Mouse (Mus musculus) limb, embryonic 13.5 days (tissue): Measurements from ENCODE around the gene Gm20388. TPM values are rescaled to one million over a fixed set of nuclear protein-coding genes. Genes with fewer than 3 reads are reported as not detected.

Source experiments
- ATAC-seq: fragments of 200-750 bp; cut with Nextera tagmentation; 2 replicates; pipeline ENCODE4 v1.8.0; 2017; ENCODE audit warnings: low read depth, moderate number of reproducible peaks, moderate TSS enrichment; ENCODE audit not compliant: low FRiP score
- H3K27ac ChIP-seq: fragments of 300-500 bp; sonication (generic); 2 replicates; pipeline ENCODE4 v1.5.1; 2015; ENCODE audit warnings: inconsistent platforms, mild to moderate bottlenecking, moderate library complexity
- H3K27me3 ChIP-seq: fragments of 300-500 bp; sonication (generic); 2 replicates; pipeline ENCODE4 v1.6.1; 2015; ENCODE audit warnings: mild to moderate bottlenecking, inconsistent platforms
- H3K36me3 ChIP-seq: fragments of 300-500 bp; sonication (generic); 2 replicates; pipeline ENCODE4 v1.6.1; 2015; ENCODE audit warnings: inconsistent platforms, mild to moderate bottlenecking, moderate library complexity
- H3K4me1 ChIP-seq: fragments of 300-500 bp; sonication (generic); 2 replicates; pipeline ENCODE4 v1.6.1; 2015; ENCODE audit warnings: inconsistent platforms
- H3K4me2 ChIP-seq: fragments of 300-500 bp; sonication (generic); replicated peaks from 2 replicates; pipeline ENCODE4 v1.6.1; 2015; ENCODE audit warnings: inconsistent platforms, mild to moderate bottlenecking, moderate library complexity
- H3K4me3 ChIP-seq: fragments of 300-500 bp; sonication (generic); 2 replicates; pipeline ENCODE4 v1.5.1; 2015; ENCODE audit warnings: moderate library complexity, mild to moderate bottlenecking, inconsistent platforms
- H3K9ac ChIP-seq: fragments of 300-500 bp; sonication (generic); 2 replicates; pipeline ENCODE4 v1.6.1; 2015; ENCODE audit warnings: mild to moderate bottlenecking, inconsistent platforms
- H3K9me3 ChIP-seq: fragments of 300-500 bp; sonication (generic); 2 replicates; pipeline ENCODE4 v1.6.1; 2016; ENCODE audit warnings: inconsistent platforms
- WGBS: fragments of 180-500 bp; shearing (Covaris S2); methylation state at CpG from one replicate; pipeline ENCODE4 v1.1.7; 2015; 5-methylcytosine and 5-hydroxymethylcytosine counted together
- polyA plus RNA-seq: library from polyadenylated mRNA; unstranded; fragments of >200 nt; fragmentation: Nextera tagmentation; extraction: Ambion mirVana; gene quantifications from 2 replicates; pipeline ENCODE4 v1.2.1, GENCODE M21; 2015

Gm20388 gene
- polyA plus RNA-seq, 1 experiment from 2014 or later, result 7.1 TPM

DNA sequence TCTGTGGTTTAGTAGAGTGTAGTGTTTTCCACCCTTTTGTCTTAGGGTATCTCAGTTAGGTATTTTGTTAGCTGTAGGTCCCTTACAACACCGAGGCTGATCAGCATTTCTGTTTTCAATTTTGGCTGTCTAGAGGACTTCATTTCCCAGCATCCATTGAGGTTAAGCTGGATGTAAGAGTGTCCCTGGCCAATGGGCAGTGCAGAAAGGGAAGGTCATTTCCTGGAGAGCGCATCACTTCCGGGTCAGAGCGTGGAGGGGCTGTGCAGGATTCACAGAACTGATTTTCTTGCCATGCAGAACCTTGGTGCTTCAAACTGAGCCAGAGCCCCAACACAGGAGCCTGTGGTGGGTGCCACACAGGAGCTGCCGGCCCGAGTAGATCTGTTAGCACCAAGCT lies 1017.4 kb downstream of the Gm20388 start:
- Histone ChIP-seq H3K4me1 (0 out of 2 replicates have a peak, but pooled peaks cover 10% of the 10 kb centered on the region), H3K9me3 (0 out of 2 replicates have a peak, but pooled peaks cover 5% of the 10 kb centered on the region), H3K9ac (no peak overlapping the region), H3K27me3 (peaks cover 43% of the 10 kb centered on the region), H3K4me2 (no peak overlapping the region), H3K4me3 (no peak overlapping the region), H3K27ac (no peak overlapping the region), H3K36me3 (no peaks in the 10 kb centered on the region)
- WGBS, result 81% methylated on average over 6 of the region's 6 CpGs
- ATAC-seq, result no peak; the same call in 1 of the 2 replicates

DNA sequence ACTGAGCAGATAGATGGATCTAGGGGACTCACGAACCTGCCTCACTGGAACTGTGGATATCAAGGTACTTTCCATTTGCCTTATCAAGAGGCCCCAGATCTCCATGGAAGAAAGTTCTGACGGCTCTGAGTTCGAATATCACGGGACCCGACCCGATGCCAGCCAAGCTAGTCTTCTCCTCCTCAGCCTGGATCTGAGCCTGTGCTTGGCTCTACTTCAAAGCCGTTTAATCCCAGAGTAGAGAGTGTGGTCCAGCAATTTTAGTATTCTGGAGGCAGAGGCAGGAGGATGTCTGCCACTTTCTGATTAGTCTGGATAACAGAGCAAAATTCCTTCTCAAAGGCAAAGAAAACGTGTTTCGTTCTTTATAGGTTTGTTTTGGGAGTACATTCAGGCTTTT lies 1024.0 kb downstream of the Gm20388 start:
- Histone ChIP-seq H3K4me2 (no peak overlapping the region), H3K9me3 (no peaks in the 10 kb centered on the region), H3K27ac (no peak overlapping the region), H3K36me3 (no peaks in the 10 kb centered on the region), H3K4me1 (peaks cover 22% of the 10 kb centered on the region; the same call in 1 of the 2 replicates), H3K27me3 (peaks cover 79% of the 10 kb centered on the region), H3K4me3 (no peak overlapping the region), H3K9ac (no peak overlapping the region)
- WGBS, result 87% methylated on average over 9 of the region's 9 CpGs
- no peak for ATAC-seq

DNA sequence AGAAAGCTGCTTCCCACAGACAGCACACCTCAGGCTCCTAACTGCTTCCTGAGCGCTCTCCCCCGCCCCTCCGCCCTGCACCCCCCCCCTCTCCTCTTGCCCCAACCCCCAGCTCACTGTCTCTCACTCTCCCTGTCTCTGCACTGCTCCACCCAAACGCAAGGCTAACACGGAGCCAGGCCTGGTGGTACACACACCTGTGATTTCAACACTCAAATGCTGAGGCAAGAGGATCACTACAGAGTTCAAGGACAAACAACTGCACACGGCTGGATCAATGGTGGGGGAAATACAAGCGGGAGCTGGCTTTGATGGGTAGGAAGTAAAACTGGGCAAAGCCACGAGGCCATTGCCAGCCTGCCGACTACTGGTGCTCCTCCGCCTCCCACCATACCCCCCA lies 1026.0 kb downstream of the Gm20388 start:
- H3K27me3 ChIP-seq, result peaks cover 84% of the 10 kb centered on the region
- 42% methylated on average over 10 of the region's 10 CpGs for WGBS
- no peak for ATAC-seq

DNA sequence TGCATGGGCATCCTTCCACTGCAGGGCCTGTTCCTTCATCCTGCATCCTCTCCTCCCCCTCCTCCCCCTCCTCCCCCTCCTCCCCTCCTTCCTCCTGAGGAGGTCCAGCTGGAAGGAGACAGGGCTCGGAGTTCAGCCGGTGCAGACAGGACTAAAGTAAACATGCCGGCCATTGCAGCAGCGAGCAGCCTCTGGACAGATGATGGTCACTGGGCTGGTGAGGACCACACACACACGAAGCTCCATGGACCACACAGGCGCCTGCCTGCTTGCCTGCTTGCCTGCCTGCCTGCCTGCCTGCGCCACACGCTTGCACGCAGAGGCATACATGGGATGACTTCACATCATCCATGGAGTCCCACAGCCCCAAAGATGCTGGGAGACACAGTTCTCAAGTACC lies 1026.8 kb downstream of the Gm20388 start:
- Histone ChIP-seq H3K27ac (no peak overlapping the region), H3K4me2 (no peak overlapping the region), H3K9me3 (no peaks in the 10 kb centered on the region), H3K4me3 (no peak overlapping the region), H3K36me3 (no peaks in the 10 kb centered on the region), H3K9ac (no peak overlapping the region), H3K27me3 (peaks cover 83% of the 10 kb centered on the region), H3K4me1 (peaks cover 17% of the 10 kb centered on the region)
- no peak for ATAC-seq
- WGBS, result 21% methylated on average over 8 of the region's 9 CpGs

More for the DNA sequence above, 1026.0 kb downstream of the Gm20388 start:
- no peak overlapping the region for H3K4me3 ChIP-seq
- H3K9me3 ChIP-seq, result no peaks in the 10 kb centered on the region
- peaks cover 17% of the 10 kb centered on the region for H3K4me1 ChIP-seq
- no peaks in the 10 kb centered on the region for H3K36me3 ChIP-seq
- no peak overlapping the region for H3K27ac ChIP-seq
- no peak overlapping the region for H3K4me2 ChIP-seq
- no peak overlapping the region for H3K9ac ChIP-seq

DNA sequence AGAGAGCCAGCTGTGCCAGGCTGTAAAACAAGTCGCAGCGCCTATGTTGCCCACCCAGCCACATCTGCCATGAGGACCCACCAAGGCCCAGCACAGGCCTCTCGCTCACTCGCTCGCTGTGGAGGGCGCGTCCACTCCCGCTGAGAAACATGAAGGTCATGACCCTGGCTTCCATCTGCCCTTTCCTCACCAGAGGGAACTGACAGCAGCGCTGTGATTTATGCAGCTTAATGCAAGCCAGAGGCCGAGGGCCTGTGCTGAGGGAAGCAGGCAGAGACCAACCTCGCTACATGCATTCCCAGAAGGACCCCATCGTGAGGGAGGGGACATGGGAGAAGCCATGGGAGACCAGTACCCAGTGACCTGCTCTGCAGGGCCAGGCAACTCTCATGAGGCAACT lies 1029.6 kb downstream of the Gm20388 start:
- Histone ChIP-seq H3K4me2 (no peak overlapping the region), H3K27ac (no peak overlapping the region), H3K27me3 (peaks cover 83% of the 10 kb centered on the region), H3K4me3 (no peak overlapping the region), H3K4me1 (peaks cover 17% of the 10 kb centered on the region), H3K9ac (no peak overlapping the region), H3K9me3 (no peaks in the 10 kb centered on the region), H3K36me3 (no peaks in the 10 kb centered on the region)
- WGBS, result 19% methylated on average over 12 of the region's 12 CpGs
- no peak for ATAC-seq

GRCm38 (mm10) chr8:120947240-120947639 lies 1036.6 kb downstream of the Gm20388 start:
- Histone ChIP-seq H3K9me3 (no peaks in the 10 kb centered on the region), H3K4me1 (peaks cover 39% of the 10 kb centered on the region), H3K4me2 (no peak overlapping the region), H3K27me3 (peaks cover 69% of the 10 kb centered on the region), H3K27ac (no peak overlapping the region), H3K4me3 (no peak overlapping the region), H3K36me3 (no peaks in the 10 kb centered on the region), H3K9ac (no peak overlapping the region)
- WGBS, result 19% methylated on average over 10 of the region's 10 CpGs
- no peak for ATAC-seq

DNA sequence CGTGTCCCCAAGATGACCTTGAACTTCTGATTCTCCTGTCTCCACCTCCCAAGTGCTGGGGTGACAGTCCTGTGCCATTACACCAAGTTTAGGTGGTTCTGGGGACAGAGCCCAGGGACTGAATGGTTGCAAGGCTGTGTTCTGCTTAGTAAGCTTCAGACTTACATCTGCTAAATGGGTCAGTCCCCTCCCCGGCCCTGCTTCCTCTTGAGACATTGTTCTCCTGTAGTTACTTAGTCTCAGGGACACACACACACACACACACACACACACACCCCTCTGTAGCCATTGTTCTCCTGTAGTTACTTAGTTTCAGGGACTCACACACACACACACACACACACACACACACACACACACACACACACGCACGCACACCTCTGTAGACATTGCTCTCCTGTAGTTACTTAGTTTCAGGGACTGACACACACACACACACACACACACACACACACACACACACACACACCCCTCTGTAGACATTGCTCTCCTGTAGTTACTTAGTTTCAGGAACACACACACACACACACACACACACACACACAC lies 1037.5 kb downstream of the Gm20388 start:
- Histone ChIP-seq H3K9me3 (no peaks in the 10 kb centered on the region), H3K4me1 (peaks cover 47% of the 10 kb centered on the region), H3K27me3 (peaks cover 61% of the 10 kb centered on the region), H3K9ac (no peak overlapping the region), H3K4me2 (no peak overlapping the region), H3K4me3 (no peak overlapping the region), H3K27ac (no peak overlapping the region), H3K36me3 (no peaks in the 10 kb centered on the region)
- 84% methylated on average over 4 of the region's 4 CpGs for WGBS
- no peak for ATAC-seq

GRCm38 (mm10) chr8:120948620-120949491 lies 1038.2 kb downstream of the Gm20388 start:
- peaks cover 54% of the 10 kb centered on the region for H3K4me1 ChIP-seq
- WGBS, result 44% methylated on average over 25 of the region's 25 CpGs
- no peak overlapping the region; the same call in 1 of the 2 replicates for H3K4me2 ChIP-seq
- no peak for ATAC-seq
- no peaks in the 10 kb centered on the region for H3K9me3 ChIP-seq
- peaks cover 61% of the 10 kb centered on the region for H3K27me3 ChIP-seq
- H3K9ac ChIP-seq, result no peak overlapping the region
- no peak overlapping the region for H3K27ac ChIP-seq
- no peak overlapping the region for H3K4me3 ChIP-seq
- H3K36me3 ChIP-seq, result no peaks in the 10 kb centered on the region

DNA sequence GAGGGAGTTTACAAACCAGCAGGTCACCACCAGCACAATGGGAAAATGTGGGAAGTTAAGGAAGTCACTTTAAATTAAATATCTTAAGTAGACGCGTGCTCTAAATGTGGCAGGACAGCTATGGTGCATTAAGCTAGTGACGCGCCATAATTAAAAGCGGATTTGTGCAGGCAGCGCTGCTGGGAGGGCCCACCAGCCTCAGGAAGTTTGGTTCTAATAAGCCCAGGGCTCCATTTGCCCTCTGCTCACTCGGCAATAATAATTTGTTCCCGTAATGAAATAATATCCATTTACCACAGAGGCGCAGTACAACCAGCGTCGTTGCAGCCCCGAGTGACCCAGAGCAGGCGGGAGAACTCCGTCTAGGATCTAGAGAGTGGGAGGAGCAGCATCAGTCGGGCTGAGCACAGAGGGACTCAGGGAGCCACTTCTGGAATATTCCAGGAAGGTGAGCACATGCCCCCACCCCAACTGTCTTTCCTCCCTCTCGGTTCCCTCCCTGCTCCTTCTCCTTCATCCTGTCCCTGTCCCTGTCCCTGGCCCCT lies 1040.1 kb downstream of the Gm20388 start:
- no peak overlapping the region for H3K9ac ChIP-seq
- H3K4me3 ChIP-seq, result no peak overlapping the region
- no peaks in the 10 kb centered on the region for H3K36me3 ChIP-seq
- peak overlapping the region; percentile 41 for H3K4me2 ChIP-seq
- ATAC-seq, result peak; percentile 59; the same call in 1 of the 2 replicates
- no peak overlapping the region for H3K27ac ChIP-seq
- no peaks in the 10 kb centered on the region for H3K9me3 ChIP-seq
- H3K27me3 ChIP-seq, result peaks cover 64% of the 10 kb centered on the region
- H3K4me1 ChIP-seq, result peaks cover 54% of the 10 kb centered on the region
- WGBS, result 15% methylated on average over 16 of the region's 16 CpGs

DNA sequence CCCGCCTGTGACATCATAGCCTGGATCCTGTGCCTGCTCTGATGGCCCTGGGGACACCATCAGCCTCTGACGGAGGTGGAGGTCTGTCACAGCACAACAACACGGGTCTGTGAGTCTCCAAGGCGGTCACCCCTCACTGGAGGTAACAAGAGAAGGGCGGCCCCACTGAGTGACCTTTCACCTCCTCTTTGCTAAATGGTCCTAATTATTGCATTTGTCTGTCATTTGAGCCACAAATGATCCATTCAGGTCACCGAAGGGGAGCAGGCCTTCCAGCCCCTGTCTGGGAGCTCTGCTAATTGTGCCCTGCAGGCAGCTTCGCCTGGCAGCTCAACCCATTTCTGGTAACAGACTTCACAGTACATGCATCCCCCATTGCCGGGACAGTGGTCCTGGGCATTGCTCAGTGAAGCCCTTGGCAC lies 1048.8 kb downstream of the Gm20388 start:
- WGBS, result 12% methylated on average over 8 of the region's 8 CpGs
- no peak overlapping the region for H3K4me2 ChIP-seq
- H3K4me3 ChIP-seq, result no peak overlapping the region
- no peaks in the 10 kb centered on the region for H3K36me3 ChIP-seq
- no peak for ATAC-seq
- H3K9me3 ChIP-seq, result no peaks in the 10 kb centered on the region
- peaks cover 17% of the 10 kb centered on the region for H3K4me1 ChIP-seq
- no peak overlapping the region for H3K27ac ChIP-seq
- H3K27me3 ChIP-seq, result peaks cover 89% of the 10 kb centered on the region
- H3K9ac ChIP-seq, result no peak overlapping the region

GRCm38 (mm10) chr8:120962606-120963380 lies 1052.2 kb downstream of the Gm20388 start:
- Histone ChIP-seq H3K9me3 (no peaks in the 10 kb centered on the region), H3K27me3 (peaks cover 92% of the 10 kb centered on the region)
- WGBS, result 87% methylated on average over 5 of the region's 5 CpGs

GRCm38 (mm10) chr8:120966557-120966956 lies 1055.9 kb downstream of the Gm20388 start:
- H3K9ac ChIP-seq, result no peak overlapping the region
- H3K4me2 ChIP-seq, result no peak overlapping the region
- no peak overlapping the region for H3K4me3 ChIP-seq
- no peaks in the 10 kb centered on the region; the same call in 1 of the 2 replicates for H3K4me1 ChIP-seq
- no peaks in the 10 kb centered on the region for H3K36me3 ChIP-seq
- ATAC-seq, result no peak
- no peaks in the 10 kb centered on the region for H3K9me3 ChIP-seq
- WGBS, result 21% methylated on average over 3 of the region's 3 CpGs
- H3K27ac ChIP-seq, result no peak overlapping the region
- peaks cover 93% of the 10 kb centered on the region for H3K27me3 ChIP-seq

More at GRCm38 (mm10) chr8:120962606-120963380, 1052.2 kb downstream of the Gm20388 start:
- Histone ChIP-seq H3K9ac (no peak overlapping the region), H3K27ac (no peak overlapping the region), H3K4me3 (no peak overlapping the region), H3K4me1 (peaks cover 9% of the 10 kb centered on the region), H3K4me2 (no peak overlapping the region), H3K36me3 (no peaks in the 10 kb centered on the region)
- ATAC-seq, result no peak
